Mouse (Mus musculus): ENCODE measurements around the gene Hist2h4. TPM values are rescaled to one million over a fixed set of nuclear protein-coding genes. Genes with fewer than 3 reads are reported as not detected.

The Hist2h4 gene
- polyA plus RNA-seq, 1 experiment: 0.89 TPM

DNA sequence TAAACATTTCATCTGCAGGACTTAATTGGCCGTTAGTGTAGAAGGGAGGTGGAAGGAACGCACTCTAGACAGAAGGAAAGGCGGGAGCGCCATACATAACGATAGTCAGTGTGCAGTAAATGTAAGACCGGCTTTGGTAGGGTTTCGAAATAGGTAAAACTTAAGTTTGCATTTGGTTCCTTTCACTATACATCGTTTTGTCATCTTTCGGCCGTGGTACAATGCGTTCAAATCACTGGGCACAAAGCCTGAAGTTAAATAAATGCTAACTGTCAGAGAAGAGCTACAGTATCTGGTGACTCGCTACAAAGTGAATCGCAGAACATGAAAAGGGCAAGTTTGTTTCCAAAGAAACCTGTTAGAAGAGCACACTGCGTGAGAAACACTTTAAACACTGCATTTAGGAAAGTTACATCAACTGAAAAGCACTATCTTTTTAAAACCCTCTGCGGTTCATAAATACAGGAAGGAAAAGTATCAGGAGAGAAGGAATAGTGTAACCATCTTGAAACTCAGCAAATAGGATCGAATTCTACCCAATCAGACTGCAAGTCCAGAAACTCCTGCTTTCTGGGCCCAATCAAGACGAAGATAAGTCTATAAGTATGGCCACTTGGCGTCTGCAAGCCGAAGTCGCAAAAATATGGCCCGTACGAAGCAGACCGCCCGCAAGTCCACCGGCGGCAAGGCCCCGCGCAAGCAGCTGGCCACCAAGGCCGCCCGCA, 5.1 kb upstream of the Hist2h4 start, which contains the start of gene Hist2h3b:
TSS of gene Hist2h3b (plus strand) at position 604 of the 725 bp plus-strand sequence.
- Histone ChIP-seq H3K36me3 (ENCODE audit: control insufficient read depth, insufficient read depth) (no peaks in the 10 kb centered on the region), H3K79me2 (ENCODE audit: control insufficient read depth, insufficient read depth) (no peaks in the 10 kb centered on the region), H3K79me3 (ENCODE audit: low read depth) (no peaks in the 10 kb centered on the region), H3K27me3 (ENCODE audit: control insufficient read depth, insufficient read depth, insufficient read length) (no peaks in the 10 kb centered on the region), H3K4me3 (ENCODE audit: insufficient read depth, poor library complexity, severe bottlenecking) (peak within 1 kb of the TSS; percentile 33), H3ac (ENCODE audit: control insufficient read depth, insufficient read length, low read depth) (peak within 1 kb of the TSS; percentile 82)
- TF ChIP-seq CEBPB (IDR thresholded peaks at IDR 0.05; ENCODE audit: low read depth) (no peak), FOSL1 (IDR thresholded peaks at IDR 0.05; ENCODE audit: insufficient read depth, low read length, poor library complexity, severe bottlenecking) (no peak), MAX (IDR thresholded peaks at IDR 0.05) (no peak), CTCF (IDR thresholded peaks at IDR 0.05; ENCODE audit: control insufficient read depth, insufficient read depth, insufficient read length) (no peak), MYOG (IDR thresholded peaks at IDR 0.05; ENCODE audit: control insufficient read depth, extremely low read depth, insufficient read length) (no peak), USF1 (IDR thresholded peaks at IDR 0.05; ENCODE audit: low read depth) (no peak), MYOD1 (IDR thresholded peaks at IDR 0.05; ENCODE audit: control insufficient read depth, insufficient read length, low read depth) (no peak)

DNA sequence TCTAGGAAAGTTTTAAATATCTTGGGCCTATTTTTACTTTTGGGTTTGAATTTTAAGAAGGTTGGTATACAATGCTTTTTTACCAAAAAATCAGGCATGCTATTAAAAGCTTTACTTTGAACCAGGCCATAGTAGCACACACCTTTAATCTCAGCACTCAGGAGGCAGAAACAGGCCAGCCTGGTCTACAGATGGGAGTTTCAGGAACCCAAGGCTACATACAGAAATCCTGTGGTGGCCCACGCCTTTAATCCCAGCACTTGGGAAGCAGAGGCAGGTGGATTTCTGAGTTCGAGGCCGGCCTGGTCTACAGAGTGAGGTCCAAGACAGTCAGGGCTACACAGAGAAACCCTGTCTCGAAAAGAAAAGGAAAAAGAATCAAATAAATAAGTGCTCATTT, 4.4 kb upstream of the Hist2h4 start:
- H3K79me3 ChIP-seq (ENCODE audit: low read depth): no peaks in the 10 kb centered on the region
- no peaks in the 10 kb centered on the region for H3K27me3 ChIP-seq (ENCODE audit: control insufficient read depth, insufficient read depth, insufficient read length)
- H3K79me2 ChIP-seq (ENCODE audit: control insufficient read depth, insufficient read depth): no peaks in the 10 kb centered on the region
- no peak overlapping the region for H3ac ChIP-seq (ENCODE audit: control insufficient read depth, insufficient read length, low read depth)
- no peak overlapping the region for H3K4me3 ChIP-seq (ENCODE audit: insufficient read depth, poor library complexity, severe bottlenecking)
- TF ChIP-seq FOSL1 (IDR thresholded peaks at IDR 0.05; ENCODE audit: insufficient read depth, low read length, poor library complexity, severe bottlenecking): no peak
- no peaks in the 10 kb centered on the region for H3K36me3 ChIP-seq (ENCODE audit: control insufficient read depth, insufficient read depth)

DNA sequence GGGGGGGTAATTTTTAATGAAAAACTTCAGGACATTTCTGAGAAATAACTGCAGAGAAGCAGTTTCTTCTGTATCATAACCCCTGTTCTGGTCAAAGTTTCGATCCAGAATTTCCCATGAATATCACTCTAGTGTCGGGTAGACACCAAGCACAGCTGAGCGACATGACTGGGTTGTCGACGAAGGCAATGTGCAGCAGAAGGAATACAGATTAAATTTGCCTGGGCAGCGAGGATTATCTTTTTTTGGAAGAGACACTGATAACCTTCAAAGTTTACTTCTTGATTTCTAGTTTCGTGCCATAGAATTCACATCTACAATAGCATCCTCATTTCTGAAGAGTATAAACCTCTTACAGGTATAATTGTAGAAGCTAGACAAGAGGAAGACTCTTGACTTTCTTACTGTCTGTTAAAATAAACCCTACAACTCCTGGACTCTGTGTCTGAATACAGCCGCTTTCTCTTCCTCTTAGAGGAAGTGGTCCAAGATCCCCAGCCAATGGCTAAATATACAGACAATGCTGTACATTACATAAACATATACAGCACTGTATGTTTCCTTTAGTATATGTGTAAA, 3.1 kb upstream of the Hist2h4 start:
- TF ChIP-seq CTCF (IDR thresholded peaks at IDR 0.05; ENCODE audit: control insufficient read depth, insufficient read depth, insufficient read length) (no peak), USF1 (IDR thresholded peaks at IDR 0.05; ENCODE audit: low read depth) (no peak), MAX (IDR thresholded peaks at IDR 0.05) (no peak), CEBPB (IDR thresholded peaks at IDR 0.05; ENCODE audit: low read depth) (no peak), MYOD1 (IDR thresholded peaks at IDR 0.05; ENCODE audit: control insufficient read depth, insufficient read length, low read depth) (no peak), MYOG (IDR thresholded peaks at IDR 0.05; ENCODE audit: control insufficient read depth, extremely low read depth, insufficient read length) (no peak), FOSL1 (IDR thresholded peaks at IDR 0.05; ENCODE audit: insufficient read depth, low read length, poor library complexity, severe bottlenecking) (no peak)
- H3K79me2 ChIP-seq (ENCODE audit: control insufficient read depth, insufficient read depth): no peaks in the 10 kb centered on the region
- H3K36me3 ChIP-seq (ENCODE audit: control insufficient read depth, insufficient read depth): no peaks in the 10 kb centered on the region
- H3K79me3 ChIP-seq (ENCODE audit: low read depth): no peaks in the 10 kb centered on the region
- no peaks in the 10 kb centered on the region for H3K27me3 ChIP-seq (ENCODE audit: control insufficient read depth, insufficient read depth, insufficient read length)
- no peak overlapping the region for H3ac ChIP-seq (ENCODE audit: control insufficient read depth, insufficient read length, low read depth)
- no peak overlapping the region for H3K4me3 ChIP-seq (ENCODE audit: insufficient read depth, poor library complexity, severe bottlenecking)

DNA sequence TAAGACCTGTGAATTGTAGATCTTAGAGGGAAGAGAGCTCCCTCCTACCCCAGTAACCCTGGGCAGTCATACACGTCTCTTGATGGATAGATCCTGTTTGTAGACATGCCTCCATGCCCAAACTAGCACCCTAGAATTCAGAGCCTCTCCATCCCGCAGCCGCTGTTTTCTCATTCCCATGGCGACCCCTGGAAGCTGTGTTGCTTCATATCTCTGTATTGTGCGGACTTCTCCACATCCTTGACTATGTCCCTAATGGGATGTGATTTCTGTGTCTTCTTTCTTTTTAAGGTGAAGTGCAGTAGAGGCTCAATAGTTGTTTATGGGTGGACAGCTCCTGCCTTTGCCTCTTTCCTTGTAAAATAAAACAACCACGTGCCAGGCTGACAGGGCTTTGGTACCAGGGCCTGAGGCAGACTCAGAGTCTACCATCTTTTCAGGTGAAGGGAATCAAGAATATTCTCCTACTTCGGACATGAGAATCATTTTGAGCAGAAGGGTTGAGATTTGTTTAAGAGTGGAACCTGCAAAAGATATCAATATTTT, 1.4 kb upstream of the Hist2h4 start:
- H3K27me3 ChIP-seq (ENCODE audit: control insufficient read depth, insufficient read depth, insufficient read length): no peaks in the 10 kb centered on the region
- no peaks in the 10 kb centered on the region for H3K79me3 ChIP-seq (ENCODE audit: low read depth)
- H3K36me3 ChIP-seq (ENCODE audit: control insufficient read depth, insufficient read depth): no peaks in the 10 kb centered on the region
- no peak overlapping the region for H3ac ChIP-seq (ENCODE audit: control insufficient read depth, insufficient read length, low read depth)
- H3K79me2 ChIP-seq (ENCODE audit: control insufficient read depth, insufficient read depth): no peaks in the 10 kb centered on the region
- H3K4me3 ChIP-seq (ENCODE audit: insufficient read depth, poor library complexity, severe bottlenecking): no peak overlapping the region
- TF ChIP-seq MYOG (IDR thresholded peaks at IDR 0.05; ENCODE audit: control insufficient read depth, extremely low read depth, insufficient read length) (no peak), MAX (IDR thresholded peaks at IDR 0.05) (no peak), USF1 (IDR thresholded peaks at IDR 0.05; ENCODE audit: low read depth) (no peak), CEBPB (IDR thresholded peaks at IDR 0.05; ENCODE audit: low read depth) (peak; percentile 5)

DNA sequence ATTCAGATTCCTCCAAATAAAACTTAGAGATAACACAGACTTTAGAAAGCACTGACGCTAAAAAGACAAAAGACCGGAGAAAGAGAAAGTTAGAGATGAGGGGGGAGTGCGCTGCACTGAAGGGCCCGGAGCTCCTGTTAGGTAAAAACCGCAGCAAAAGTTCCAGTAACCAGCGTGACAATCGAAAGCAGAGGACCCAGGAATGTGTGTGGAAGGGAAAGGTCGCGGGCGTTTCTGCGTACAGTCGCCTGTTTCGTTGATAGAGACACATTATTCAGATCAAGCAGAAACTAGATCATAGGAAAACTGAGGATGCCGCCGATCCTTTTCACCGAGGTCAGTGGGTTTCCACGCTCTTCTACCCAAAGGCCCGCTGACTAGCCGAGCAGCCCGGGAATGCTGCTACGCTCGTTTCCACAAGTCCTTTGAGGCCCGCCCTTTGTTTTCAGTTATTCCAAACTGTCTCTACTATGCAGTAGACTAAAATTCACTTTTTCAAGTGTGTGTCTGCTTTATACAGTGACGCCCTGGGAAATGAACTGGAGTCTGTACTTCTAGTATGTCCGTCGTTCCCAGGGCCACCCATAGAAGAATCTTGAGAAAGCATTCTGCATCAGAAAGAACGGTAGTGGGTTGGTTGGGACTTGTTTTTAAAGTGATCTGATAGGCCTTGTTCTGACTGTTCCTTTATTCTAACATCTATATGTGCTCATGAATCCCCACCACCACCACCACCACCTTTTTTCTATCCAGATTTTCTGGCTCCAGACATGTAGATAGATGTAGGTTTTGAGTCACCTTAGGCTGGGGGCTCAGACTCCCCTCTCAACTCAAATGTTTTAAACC, 670 bp upstream of the Hist2h4 start:
- no peaks in the 10 kb centered on the region for H3K27me3 ChIP-seq (ENCODE audit: control insufficient read depth, insufficient read depth, insufficient read length)
- no peaks in the 10 kb centered on the region for H3K36me3 ChIP-seq (ENCODE audit: control insufficient read depth, insufficient read depth)
- peak overlapping the region; percentile 76 for H3ac ChIP-seq (ENCODE audit: control insufficient read depth, insufficient read length, low read depth)
- no peaks in the 10 kb centered on the region for H3K79me2 ChIP-seq (ENCODE audit: control insufficient read depth, insufficient read depth)
- no peaks in the 10 kb centered on the region for H3K79me3 ChIP-seq (ENCODE audit: low read depth)
- TF ChIP-seq FOSL1 (IDR thresholded peaks at IDR 0.05; ENCODE audit: insufficient read depth, low read length, poor library complexity, severe bottlenecking) (no peak), CTCF (IDR thresholded peaks at IDR 0.05; ENCODE audit: control insufficient read depth, insufficient read depth, insufficient read length) (no peak), MYOD1 (IDR thresholded peaks at IDR 0.05; ENCODE audit: control insufficient read depth, insufficient read length, low read depth) (no peak), USF1 (IDR thresholded peaks at IDR 0.05; ENCODE audit: low read depth) (no peak), MYOG (IDR thresholded peaks at IDR 0.05; ENCODE audit: control insufficient read depth, extremely low read depth, insufficient read length) (no peak), MAX (IDR thresholded peaks at IDR 0.05) (no peak), CEBPB (IDR thresholded peaks at IDR 0.05; ENCODE audit: low read depth) (no peak)
- peak overlapping the region; percentile 39 for H3K4me3 ChIP-seq (ENCODE audit: insufficient read depth, poor library complexity, severe bottlenecking)
